Mouse (Mus musculus) erythroblast, embryonic 14.5 days (primary cell): ENCODE measurements around the gene Prmt8. TPM values are rescaled to one million over a fixed set of nuclear protein-coding genes. Genes with fewer than 3 reads are reported as not detected.

ENCODE experiments used
- H3K27me3 ChIP-seq: 2 replicates; pipeline ENCODE4 v1.6.1; 2012; ENCODE audit warnings: inconsistent platforms; ENCODE audit not compliant: control insufficient read depth
- H3K36me3 ChIP-seq: 2 replicates; pipeline ENCODE4 v1.6.1; 2012; ENCODE audit warnings: mild to moderate bottlenecking, inconsistent platforms; ENCODE audit not compliant: control insufficient read depth
- H3K4me1 ChIP-seq: 2 replicates; pipeline ENCODE4 v1.6.1; 2012; ENCODE audit warnings: inconsistent platforms; ENCODE audit not compliant: control insufficient read depth
- H3K4me3 ChIP-seq: replicated peaks from 2 replicates; pipeline ENCODE3; 2012; ENCODE audit warnings: moderate library complexity, mild to moderate bottlenecking, inconsistent platforms
- H3K9me3 ChIP-seq: 2 replicates; pipeline ENCODE4 v1.6.1; 2012; ENCODE audit warnings: low read length, inconsistent platforms, mixed read lengths; ENCODE audit not compliant: control insufficient read depth
- GATA1 ChIP-seq: IDR thresholded peaks from 2 replicates; pipeline ENCODE4 v1.6.1; 2012; ENCODE audit warnings: low read length, inconsistent platforms, mixed read lengths
- TAL1 ChIP-seq: IDR thresholded peaks from 3 replicates; pipeline ENCODE4 v1.6.1; 2012; ENCODE audit warnings: low read length, inconsistent platforms, mixed read lengths
- polyA plus RNA-seq: library from polyadenylated mRNA; stranded (reverse); fragments of >175 nt; gene quantifications from 2 replicates; pipeline ENCODE4 v1.2.3, GENCODE M21; 2012

The Prmt8 gene
- polyA plus RNA-seq, 1 experiment, result not detected

GRCm38 (mm10) chr6:127659472-127659871, 109.8 kb downstream of the Prmt8 start:
- H3K9me3 ChIP-seq, result no peaks in the 10 kb centered on the region
- H3K4me1 ChIP-seq, result no peaks in the 10 kb centered on the region
- no peaks in the 10 kb centered on the region for H3K36me3 ChIP-seq
- no peak for TF ChIP-seq GATA1
- TF ChIP-seq TAL1, result no peak
- no peak overlapping the region for H3K4me3 ChIP-seq
- H3K27me3 ChIP-seq, result no peaks in the 10 kb centered on the region

GRCm38 (mm10) chr6:127657152-127657551, 112.1 kb downstream of the Prmt8 start:
- TF ChIP-seq GATA1 (no peak), TAL1 (no peak)
- Histone ChIP-seq H3K4me3 (no peak overlapping the region), H3K36me3 (no peaks in the 10 kb centered on the region), H3K4me1 (no peaks in the 10 kb centered on the region), H3K27me3 (no peaks in the 10 kb centered on the region), H3K9me3 (no peaks in the 10 kb centered on the region)

- H3K36me3 ChIP-seq, result no peaks in the 10 kb centered on the region
- H3K9me3 ChIP-seq, result no peaks in the 10 kb centered on the region
- H3K27me3 ChIP-seq, result no peaks in the 10 kb centered on the region
- no peak overlapping the region for H3K4me3 ChIP-seq
- no peak for TF ChIP-seq GATA1
- TF ChIP-seq TAL1, result no peak
- H3K4me1 ChIP-seq, result no peaks in the 10 kb centered on the region
Observed at GRCm38 (mm10) chr6:127655988-127656387, 113.3 kb downstream of the Prmt8 start.

GRCm38 (mm10) chr6:127641077-127641801, 128.0 kb downstream of the Prmt8 start:
- no peaks in the 10 kb centered on the region for H3K27me3 ChIP-seq
- no peaks in the 10 kb centered on the region for H3K9me3 ChIP-seq
- no peak for TF ChIP-seq TAL1
- TF ChIP-seq GATA1, result no peak
- no peaks in the 10 kb centered on the region for H3K4me1 ChIP-seq
- no peak overlapping the region for H3K4me3 ChIP-seq
- H3K36me3 ChIP-seq, result no peaks in the 10 kb centered on the region

Other genes starting within 250 kb of the Prmt8 start
- 0.01 and 0.06 TPM in 2 replicates for gene Cracr2a, start 208.1 kb downstream of the Prmt8 start, polyA plus RNA-seq
- not detected in 2 replicates for gene Tspan11, start 118.1 kb upstream of the Prmt8 start, polyA plus RNA-seq